Mouse (Mus musculus): ENCODE data around the gene Aipl1.

Aipl1 gene

DNA sequence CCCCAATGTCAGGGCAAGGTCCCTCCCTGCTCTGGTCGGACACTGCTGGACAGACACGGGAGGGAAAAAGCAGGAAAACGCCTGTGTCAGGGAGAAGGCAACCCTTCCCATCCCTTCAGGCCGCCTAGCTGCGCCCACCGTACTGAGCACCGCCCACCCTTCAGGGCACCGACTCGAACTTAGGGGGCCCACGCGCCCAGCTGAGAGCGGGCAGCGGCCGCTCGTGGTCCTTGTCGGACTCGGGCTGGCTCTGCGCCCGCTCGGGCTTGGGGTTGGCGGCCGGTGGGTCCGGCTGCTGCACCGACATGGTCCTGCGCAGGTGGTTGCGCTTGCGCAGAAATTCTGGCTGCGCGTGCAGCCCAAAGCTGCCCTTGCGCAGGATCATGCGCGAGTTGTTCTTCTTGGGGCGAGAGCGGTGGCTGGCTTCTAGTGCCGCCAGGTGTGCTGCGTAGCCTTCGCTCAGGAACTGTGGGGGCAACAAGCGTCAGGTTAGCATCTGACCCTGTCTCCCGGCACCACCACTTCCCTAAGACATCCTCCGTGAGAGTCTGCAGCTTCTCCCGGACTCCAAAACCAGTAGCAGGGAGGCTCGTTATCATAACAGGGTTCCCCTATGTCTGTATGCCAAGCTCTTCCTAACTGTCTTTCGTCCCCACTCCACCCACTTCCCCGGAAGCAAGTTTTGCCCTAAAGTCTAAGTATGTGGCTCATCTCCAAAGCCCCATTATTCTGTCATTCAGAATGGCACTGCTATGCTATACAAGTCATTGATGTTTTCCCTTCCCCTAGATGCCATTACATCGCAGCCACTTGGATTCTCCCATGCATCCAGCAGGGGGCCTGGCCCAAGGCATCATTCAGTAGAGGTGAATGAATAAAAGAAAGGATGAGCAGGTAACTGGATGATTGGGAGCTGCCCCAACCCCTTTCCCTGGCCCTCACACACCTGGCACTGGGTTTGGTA is 13.9 kb upstream of the Aipl1 start:
- intact Hi-C loops (cut with DNase I), result loop anchor here (5.0 kb wide), 1 partner anchor 156 kb away; the partner anchor contains the start of genes 4933427D14Rik, Gm43951 and Txndc17

GRCm38 (mm10) chr11:72050168-72050894 is 13.0 kb upstream of the Aipl1 start:
- intact Hi-C loops (cut with DNase I), result loop anchor here (5.0 kb wide), 1 partner anchor 157 kb away; the partner anchor contains the start of genes 4933427D14Rik, Gm43951 and Txndc17

GRCm38 (mm10) chr11:72049171-72049759 is 12.0 kb upstream of the Aipl1 start:
- intact Hi-C loops (cut with DNase I), result no loop called here

GRCm38 (mm10) chr11:72048730-72049129 is 11.4 kb upstream of the Aipl1 start:
- intact Hi-C loops (cut with DNase I), result no loop called here

DNA sequence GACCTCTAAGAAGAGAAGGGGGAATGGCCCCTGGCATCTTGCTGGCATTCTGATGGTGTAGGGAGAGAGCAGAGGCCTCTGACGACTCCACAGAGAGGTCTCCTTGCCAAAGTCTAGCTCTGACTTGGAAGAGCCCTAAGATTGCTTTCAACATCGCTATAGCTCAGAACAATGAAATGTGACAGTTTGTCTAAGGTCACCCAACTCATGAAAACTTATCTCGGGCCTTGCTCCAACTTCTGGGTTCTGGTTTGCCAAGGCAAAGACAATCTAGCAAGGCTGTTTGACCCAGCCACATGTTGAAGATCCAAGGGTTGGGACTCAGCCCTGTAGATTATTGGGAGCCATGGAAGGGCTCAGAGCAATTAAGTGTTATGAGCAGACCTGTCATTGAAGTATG is 6.9 kb upstream of the Aipl1 start:
- intact Hi-C loops (cut with DNase I), result no loop called here

GRCm38 (mm10) chr11:72042631-72043030 is 5.3 kb upstream of the Aipl1 start:
- intact Hi-C loops (cut with DNase I), result no loop called here

- intact Hi-C loops (cut with DNase I), result no loop called here
Observed at GRCm38 (mm10) chr11:72041768-72042607, 4.7 kb upstream of the Aipl1 start, which contains the start of gene Pimreg. TSS of gene Pimreg (plus strand) at chr11:72042032.

DNA sequence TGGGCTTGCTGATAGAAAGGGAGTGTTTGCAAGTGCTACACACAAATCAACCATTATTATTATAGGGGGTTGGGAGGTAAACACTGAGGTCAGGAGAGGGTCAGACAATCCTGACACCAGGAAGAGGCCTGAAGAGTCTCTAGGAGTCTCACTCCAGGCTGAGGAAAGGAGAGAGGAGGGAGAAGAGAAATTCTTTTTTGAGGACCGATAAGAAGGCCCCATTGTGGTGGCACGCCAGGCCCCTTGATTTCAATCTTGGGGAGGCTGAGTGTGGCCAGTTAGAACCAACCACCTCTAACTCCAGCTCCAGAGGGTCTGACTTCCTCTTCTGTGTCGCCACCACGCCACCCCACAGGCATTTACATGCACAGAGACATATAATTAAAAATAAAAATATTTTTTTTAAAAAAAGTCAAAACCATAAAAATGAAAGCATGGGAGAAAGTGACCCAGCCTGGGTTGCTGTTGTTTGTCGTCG is 4.0 kb upstream of the Aipl1 start:
- intact Hi-C loops (cut with DNase I), result no loop called here

- intact Hi-C loops (cut with DNase I), result loop anchor here (5.0 kb wide), 1 partner anchor 362 kb away; no protein-coding TSS in a partner anchor
Observed at GRCm38 (mm10) chr11:72039599-72040386, 2.5 kb upstream of the Aipl1 start.

- intact Hi-C loops (cut with DNase I), result loop anchor here (5.0 kb wide), 1 partner anchor 361 kb away; no protein-coding TSS in a partner anchor
Observed at GRCm38 (mm10) chr11:72037996-72038395, 687 bp upstream of the Aipl1 start.

DNA sequence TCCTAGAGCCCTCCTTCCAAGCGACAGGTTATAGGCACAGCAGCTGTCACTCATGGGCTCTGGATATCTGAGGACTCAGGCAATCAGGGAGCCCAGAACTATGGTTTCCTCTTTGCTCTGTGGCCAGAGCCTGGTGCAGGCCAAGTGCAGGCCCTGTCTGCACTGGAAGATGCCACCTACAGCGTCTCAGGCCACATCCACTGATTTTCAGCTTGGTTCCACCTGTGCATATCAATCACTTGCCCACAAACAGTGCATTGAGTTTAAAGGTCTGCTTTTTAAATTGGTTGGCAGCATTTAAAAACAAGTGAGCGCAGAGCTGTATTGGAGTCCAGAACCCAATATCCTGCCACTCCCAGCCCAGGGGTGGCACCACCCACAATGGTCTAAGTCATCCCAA is 4.7 kb downstream of the Aipl1 start:
- intact Hi-C loops (cut with DNase I), result no loop called here

- intact Hi-C loops (cut with DNase I), result no loop called here
Observed at GRCm38 (mm10) chr11:72032091-72032490, 5.2 kb downstream of the Aipl1 start.

DNA sequence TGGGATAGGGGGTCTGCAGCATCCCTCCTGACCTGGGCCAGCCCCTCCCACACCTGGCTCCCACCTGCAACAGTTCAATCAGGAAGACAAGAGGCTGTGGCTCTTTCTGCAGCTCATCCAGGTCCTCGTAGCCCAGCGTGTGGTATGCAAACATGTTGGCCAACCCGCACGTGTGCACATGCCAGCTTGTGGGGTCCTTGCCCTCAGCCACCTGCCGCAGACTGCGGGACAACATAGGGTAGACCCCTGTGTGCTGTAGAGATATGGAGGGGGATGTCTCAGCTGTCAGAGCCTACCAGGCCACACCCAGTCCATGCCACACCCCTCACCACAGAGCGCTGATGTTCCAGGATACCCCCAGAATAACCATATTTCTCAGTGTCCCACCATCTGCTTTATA is 6.0 kb downstream of the Aipl1 start:
- intact Hi-C loops (cut with DNase I), result no loop called here

DNA sequence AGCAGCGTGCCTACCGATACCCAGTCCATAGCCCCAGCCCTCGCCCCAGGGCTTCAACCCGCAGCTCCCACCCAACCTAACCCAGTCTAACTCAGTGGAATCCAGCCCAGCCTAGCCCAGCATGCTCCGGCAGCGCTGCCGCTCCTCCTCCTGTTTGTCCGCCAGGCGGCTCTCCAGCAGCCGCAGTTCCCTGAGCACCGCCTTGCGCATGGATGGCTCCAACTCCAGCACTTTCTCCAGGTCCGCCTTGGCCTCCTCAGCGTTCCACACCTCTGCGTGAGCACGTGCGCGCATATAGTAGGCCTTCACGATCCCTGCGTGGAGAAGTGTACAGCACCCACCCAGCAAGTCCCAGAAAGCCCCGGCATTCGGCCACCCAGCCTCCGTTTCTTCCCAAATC is 8.2 kb downstream of the Aipl1 start:
- intact Hi-C loops (cut with DNase I), result loop anchor here (5.0 kb wide), 1 partner anchor 692 kb away; no protein-coding TSS in a partner anchor

DNA sequence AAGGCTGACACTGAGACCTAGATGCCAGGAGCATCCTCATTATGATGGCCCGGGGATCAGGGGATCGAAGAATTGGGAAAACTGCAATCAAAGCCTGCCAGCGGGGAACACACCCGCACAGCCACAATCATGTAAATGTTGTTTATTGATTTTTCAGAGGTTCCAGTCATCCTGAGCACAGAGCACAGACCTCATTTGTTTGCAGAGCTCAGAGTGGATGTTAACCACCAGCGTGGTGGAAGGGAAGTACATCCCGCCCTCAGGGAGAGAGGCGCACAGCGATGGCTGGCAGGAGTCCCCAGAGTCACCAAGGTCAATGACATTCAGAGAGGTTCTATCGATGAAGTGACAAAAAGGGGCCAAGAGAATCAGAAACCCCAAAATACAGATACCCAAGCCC is 9.5 kb downstream of the Aipl1 start:
- intact Hi-C loops (cut with DNase I), result loop anchor here (5.0 kb wide), 1 partner anchor 691 kb away; no protein-coding TSS in a partner anchor

GRCm38 (mm10) chr11:72026516-72026915 is 10.8 kb downstream of the Aipl1 start:
- intact Hi-C loops (cut with DNase I), result loop anchor here (5.0 kb wide), 1 partner anchor 689 kb away; no protein-coding TSS in a partner anchor

- intact Hi-C loops (cut with DNase I), result loop anchor here (2.0 to 5.0 kb wide), 2 partner anchors 35 to 689 kb away; no protein-coding TSS in a partner anchor
Observed at GRCm38 (mm10) chr11:72025843-72026242, 11.5 kb downstream of the Aipl1 start.

- intact Hi-C loops (cut with DNase I), result loop anchor here (2.0 to 5.0 kb wide), 2 partner anchors 33 to 677 kb away; no protein-coding TSS in a partner anchor
Observed at GRCm38 (mm10) chr11:72024193-72024781, 13.0 kb downstream of the Aipl1 start.

DNA sequence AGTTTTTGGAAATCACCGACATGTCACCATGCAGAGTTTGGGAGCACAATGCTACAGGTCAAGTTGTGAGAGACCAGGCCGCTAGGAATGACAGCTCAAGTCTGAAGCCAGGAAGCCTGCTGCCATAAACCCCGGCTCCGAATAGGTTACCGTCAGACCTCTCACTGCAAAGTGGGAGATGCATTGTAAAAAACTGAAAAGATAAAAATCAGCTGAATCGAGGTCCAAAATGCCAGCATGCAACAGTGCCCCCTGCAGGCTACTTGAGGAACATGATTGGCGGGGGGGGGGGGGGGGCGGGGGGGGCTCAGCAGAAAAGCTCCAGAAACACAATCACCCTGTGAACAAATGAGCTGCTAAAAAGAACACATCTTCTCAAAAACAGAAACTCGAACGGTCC is 13.7 kb downstream of the Aipl1 start:
- intact Hi-C loops (cut with DNase I), result loop anchor here (5.0 kb wide), 1 partner anchor 676 kb away; no protein-coding TSS in a partner anchor
